Mouse (Mus musculus) gastrocnemius, postnatal 36 days (tissue): ENCODE results near the gene Tex30. TPM values are rescaled to one million over a fixed set of nuclear protein-coding genes. Genes with fewer than 3 reads are reported as not detected.
A peak's percentile ranks its signal among the peaks of the same experiment; 100 is the strongest.
"Not testable (repeated sequence)": the region's sequence is repeated elsewhere in the genome, so short reads cannot be mapped to it uniquely, and the experiment has no call there.

Experiments
- DNase-seq, 2 experiments: peaks; one replicate each; pipeline ENCODE4 v3.0.0; 2022
- intact Hi-C: fragments of 180-260 bp; cut with DNase I; formaldehyde crosslinking; loops from one replicate; pipeline ENCODE4 v1.15.1; 2025
- total RNA-seq, 2 experiments: library from RNA; stranded (reverse); gene quantifications; 2 replicates each; pipeline ENCODE4 v1.2.3; 2021

Gene Tex30
- total RNA-seq, 2 experiments from 2014 or later: 3.4 to 4.7 TPM

DNA sequence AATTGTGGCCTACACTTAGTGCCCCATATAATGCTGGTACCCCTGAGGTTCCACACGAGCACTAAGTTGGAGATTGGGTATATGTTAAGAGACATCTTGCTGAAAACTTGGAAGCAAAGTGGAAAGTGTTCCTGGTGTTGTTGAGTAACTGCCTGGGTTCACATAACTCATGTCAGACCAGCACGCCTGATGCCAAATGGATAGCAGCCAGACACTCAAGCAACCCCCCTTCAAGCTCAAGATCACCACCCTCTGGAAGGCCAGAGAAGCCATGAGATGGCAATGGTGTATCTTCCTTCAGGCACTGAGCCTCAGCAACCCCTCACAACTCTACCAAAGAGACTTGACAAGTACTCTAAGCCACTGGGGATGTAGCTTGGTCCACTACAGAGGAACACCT lies 55.7 kb downstream of the Tex30 start:
- intact Hi-C loops: loop anchor here (5.0 kb wide), 1 partner anchor 284 kb away; no protein-coding TSS in a partner anchor
- no peak for DNase-seq

DNA sequence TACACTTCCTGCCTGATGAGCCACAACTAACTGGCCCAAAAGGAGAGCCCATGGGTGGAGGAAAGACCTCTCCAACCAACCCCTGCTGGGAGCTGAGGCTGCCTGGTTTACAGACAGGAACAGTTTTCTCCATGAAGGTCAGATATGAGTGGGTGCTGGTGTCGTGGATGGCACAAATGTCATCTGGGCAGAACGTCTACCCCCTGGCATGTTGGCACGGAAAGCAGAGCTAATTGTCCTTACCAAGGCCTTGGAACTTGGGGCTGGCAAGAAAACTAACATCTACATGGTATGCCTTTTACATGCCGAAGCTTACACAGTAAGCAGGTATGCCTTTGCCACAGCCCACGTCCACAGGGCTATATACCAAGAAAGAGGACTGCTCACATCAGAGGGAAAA lies 56.6 kb downstream of the Tex30 start:
- intact Hi-C loops: loop anchor here (5.0 kb wide), 1 partner anchor 283 kb away; no protein-coding TSS in a partner anchor
- DNase-seq: not testable (repeated sequence)

DNA sequence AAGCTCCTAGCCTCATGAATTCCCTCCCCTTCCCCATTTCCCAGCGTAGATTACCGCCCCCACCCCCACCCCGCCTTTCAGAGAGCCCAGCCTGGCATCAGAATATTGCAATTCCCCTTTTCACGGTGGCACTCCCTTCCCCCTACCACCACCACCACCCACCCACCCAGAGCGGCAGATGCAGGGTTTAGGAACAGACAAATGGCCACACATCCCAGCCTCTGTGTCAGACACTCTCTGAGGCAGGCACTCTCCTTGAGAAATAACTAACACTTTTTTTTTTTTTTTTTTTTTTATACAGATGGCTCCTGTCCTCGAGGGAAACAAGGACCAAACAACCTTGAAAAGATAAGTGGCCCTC lies 59.7 kb downstream of the Tex30 start:
- no peak for DNase-seq
- intact Hi-C loops: loop anchor here (5.0 kb wide), 1 partner anchor 140 kb away; no protein-coding TSS in a partner anchor

DNA sequence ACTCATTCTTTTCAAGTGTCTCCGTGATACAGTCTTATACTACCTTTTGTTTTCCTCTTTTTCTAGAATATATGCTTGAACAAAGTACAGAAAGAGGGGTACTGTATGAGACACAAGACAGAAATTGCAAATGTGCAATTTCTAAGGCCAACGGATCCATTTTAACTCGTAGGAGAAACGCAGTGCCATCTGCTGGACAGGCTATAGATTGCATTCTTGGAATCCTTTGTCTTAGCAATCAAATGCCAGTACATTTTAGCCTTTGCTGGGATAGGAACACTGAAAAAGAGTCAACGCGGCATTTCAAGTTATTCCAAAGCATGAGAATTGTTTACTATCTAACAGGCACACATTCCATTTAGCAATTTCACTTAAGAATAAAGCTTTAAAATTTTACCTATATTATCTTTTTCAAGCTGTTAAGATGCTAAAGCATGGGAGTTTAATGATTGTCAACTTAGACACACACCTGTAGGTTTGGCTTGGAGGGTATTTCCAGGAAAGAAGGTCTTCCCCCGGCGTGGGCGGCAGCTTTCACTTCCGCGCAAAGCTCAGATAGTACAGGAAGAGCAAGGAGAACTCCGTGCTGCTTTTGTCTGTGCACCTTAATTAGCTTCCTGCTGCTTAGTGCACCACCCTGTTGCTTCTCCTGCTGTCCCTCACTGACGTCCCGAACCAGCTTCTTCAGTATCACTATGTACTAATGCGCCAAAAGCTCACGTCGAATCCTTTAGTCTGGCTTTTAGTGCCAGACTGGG lies 60.3 kb downstream of the Tex30 start:
- DNase-seq: peak in 1 of 2 experiments; percentile 50
- intact Hi-C loops: loop anchor here (1.0 to 5.0 kb wide), 2 partner anchors 23 to 140 kb away; no protein-coding TSS in a partner anchor

Other genes starting within 250 kb of the Tex30 start
- gene Tpp2, start 168.8 kb downstream of the Tex30 start, total RNA-seq: 10 to 100 TPM; 33.9 to 36.2 TPM
- gene Mettl21c, start 82.4 kb downstream of the Tex30 start, total RNA-seq: 100 to 1,000 TPM; 109 to 134 TPM
- gene Gm8251, start 40.5 kb downstream of the Tex30 start, total RNA-seq: not detected
- 1 to 10 TPM; 6.4 to 6.7 TPM for gene Kdelc1, start 16.4 kb upstream of the Tex30 start, total RNA-seq
- gene Bivm, start 16.5 kb upstream of the Tex30 start, total RNA-seq: 1 to 10 TPM; 4.7 to 5.1 TPM
- gene Ercc5, start 45.3 kb upstream of the Tex30 start, total RNA-seq: 10 to 100 TPM; 13.5 to 15.7 TPM
- gene Mettl21e, start 116.5 kb upstream of the Tex30 start, total RNA-seq: 10 to 100 TPM; 15.7 to 19.9 TPM